Mouse (Mus musculus) heart, embryonic 15.5 days (tissue): ENCODE data around the gene Ryr2. TPM values are rescaled to one million over a fixed set of nuclear protein-coding genes. Genes with fewer than 3 reads are reported as not detected.
A peak's percentile ranks its signal among the peaks of the same experiment; 100 is the strongest.

Experiments used
- ATAC-seq: fragments of 200-750 bp; cut with Nextera tagmentation; replicated peaks from 2 replicates; pipeline ENCODE4 v1.8.0; 2017; ENCODE audit warnings: low read depth, moderate TSS enrichment; ENCODE audit not compliant: insufficient number of reproducible peaks, insufficient read depth, low FRiP score
- H3K27ac ChIP-seq: fragments of 300-500 bp; sonication (generic); 2 replicates; pipeline ENCODE4 v1.5.1; 2015; ENCODE audit warnings: mild to moderate bottlenecking, inconsistent platforms
- H3K27me3 ChIP-seq: fragments of 300-500 bp; sonication (generic); 2 replicates; pipeline ENCODE4 v1.6.1; 2015; ENCODE audit warnings: inconsistent platforms
- H3K36me3 ChIP-seq: fragments of 300-500 bp; sonication (generic); 2 replicates; pipeline ENCODE4 v1.6.1; 2015; ENCODE audit warnings: mild to moderate bottlenecking, inconsistent platforms
- H3K4me1 ChIP-seq: fragments of 300-500 bp; sonication (generic); replicated peaks from 2 replicates; pipeline ENCODE4 v1.6.1; 2015; ENCODE audit warnings: inconsistent platforms
- H3K4me2 ChIP-seq: fragments of 300-500 bp; sonication (generic); 2 replicates; pipeline ENCODE4 v1.6.1; 2015; ENCODE audit warnings: inconsistent platforms, mild to moderate bottlenecking, moderate library complexity
- H3K4me3 ChIP-seq: fragments of 300-500 bp; sonication (generic); 2 replicates; pipeline ENCODE4 v1.5.1; 2015; ENCODE audit warnings: mild to moderate bottlenecking, inconsistent platforms
- H3K9ac ChIP-seq: fragments of 300-500 bp; sonication (generic); 2 replicates; pipeline ENCODE4 v1.6.1; 2015; ENCODE audit warnings: mild to moderate bottlenecking, inconsistent platforms
- H3K9me3 ChIP-seq: fragments of 300-500 bp; sonication (generic); replicated peaks from 2 replicates; pipeline ENCODE4 v1.6.1; 2016; ENCODE audit warnings: inconsistent platforms
- WGBS: fragments of 180-500 bp; shearing (Covaris S2); methylation state at CpG from one replicate; pipeline ENCODE4 v1.1.7; 2015; ENCODE audit warnings: mixed read lengths; 5-methylcytosine and 5-hydroxymethylcytosine counted together
- polyA plus RNA-seq: library from polyadenylated mRNA; unstranded; fragments of >200 nt; fragmentation: Nextera tagmentation; extraction: Ambion mirVana; gene quantifications from 2 replicates; pipeline ENCODE4 v1.2.1, GENCODE M21; 2015

Gene Ryr2
- polyA plus RNA-seq, 1 experiment from 2014 or later, result 30.0 TPM

DNA sequence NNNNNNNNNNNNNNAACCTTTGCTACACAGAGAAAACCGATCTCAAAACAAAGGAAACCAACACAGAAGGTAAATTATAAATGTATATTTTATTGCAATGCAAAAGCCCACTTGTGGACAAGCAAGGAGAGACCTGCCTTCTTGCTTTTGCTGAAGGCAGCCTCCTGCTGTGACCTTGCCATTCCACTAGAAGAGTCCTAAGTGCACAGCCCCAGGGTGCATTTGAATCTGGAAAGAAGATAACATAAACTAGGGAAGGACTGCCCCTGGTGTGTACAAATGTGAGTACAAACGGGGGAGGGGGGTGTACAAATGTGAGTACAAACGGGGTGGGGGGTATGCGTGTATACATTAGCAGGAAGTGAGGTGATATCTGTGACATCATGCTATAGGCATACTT, 43.2 kb downstream of the Ryr2 start:
- peaks cover 70% of the 10 kb centered on the region for H3K4me1 ChIP-seq

DNA sequence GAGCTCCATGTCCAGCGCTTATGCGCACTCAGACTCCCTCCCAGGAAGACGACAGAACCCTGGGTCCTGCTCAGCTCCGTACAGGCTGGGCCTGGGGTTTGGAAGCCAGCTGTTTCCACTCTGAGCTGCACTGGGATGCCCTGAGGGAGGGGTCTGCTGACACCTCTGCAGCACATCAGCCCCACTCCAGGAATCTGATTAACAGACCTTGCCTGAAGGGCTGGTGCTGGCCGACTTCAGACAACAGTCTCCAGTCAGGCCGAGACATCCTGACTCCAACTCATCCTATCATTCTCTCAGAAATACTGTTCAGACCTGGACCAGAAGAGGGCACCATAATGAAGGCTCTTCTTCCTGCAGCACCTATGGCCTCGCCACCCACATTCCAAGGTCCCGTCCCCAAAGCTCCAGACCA, 49.4 kb downstream of the Ryr2 start:
- H3K4me3 ChIP-seq, result no peak overlapping the region
- H3K36me3 ChIP-seq, result no peaks in the 10 kb centered on the region
- H3K4me1 ChIP-seq, result peaks cover 56% of the 10 kb centered on the region
- ATAC-seq, result peak; percentile 28; the same call in 1 of the 2 replicates
- 33% methylated on average over 8 of the region's 8 CpGs for WGBS
- H3K27ac ChIP-seq, result peak overlapping the region; percentile 25
- H3K9me3 ChIP-seq, result no peaks in the 10 kb centered on the region
- H3K9ac ChIP-seq, result no peak overlapping the region; the same call in 1 of the 2 replicates
- H3K27me3 ChIP-seq, result no peaks in the 10 kb centered on the region
- H3K4me2 ChIP-seq, result 0 out of 2 replicates have a peak overlapping the region, but pooled peaks have one; percentile 5

More for the DNA sequence above, 43.2 kb downstream of the Ryr2 start:
- Histone ChIP-seq H3K27ac (no peak overlapping the region), H3K9ac (no peak overlapping the region), H3K4me3 (no peak overlapping the region), H3K9me3 (no peaks in the 10 kb centered on the region), H3K4me2 (no peak overlapping the region), H3K27me3 (no peaks in the 10 kb centered on the region), H3K36me3 (no peaks in the 10 kb centered on the region)
- ATAC-seq, result no peak
- WGBS, result 59% methylated on average over 4 of the region's 4 CpGs

DNA sequence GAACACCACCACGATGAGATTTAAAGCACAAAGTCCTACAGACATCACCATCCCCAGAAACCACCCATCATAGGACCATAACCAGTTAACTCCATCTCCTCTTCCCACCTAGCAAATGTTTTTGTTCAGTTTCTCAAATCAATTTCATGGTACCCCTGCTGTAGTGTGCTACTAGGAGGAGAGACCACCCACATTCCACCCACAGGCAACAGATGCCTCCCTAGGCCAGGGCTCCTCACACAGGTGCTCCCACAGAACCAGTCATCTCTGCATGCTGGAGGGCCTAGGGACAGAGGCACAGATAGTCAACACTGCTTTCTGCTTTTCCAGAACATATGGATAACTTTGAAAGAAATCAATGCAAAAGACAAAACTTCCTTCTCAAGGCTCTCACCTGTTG, 50.8 kb downstream of the Ryr2 start:
- WGBS, result 72% methylated on average over 1 of the region's 1 CpGs
- Histone ChIP-seq H3K27me3 (no peaks in the 10 kb centered on the region), H3K4me1 (peaks cover 43% of the 10 kb centered on the region)

DNA sequence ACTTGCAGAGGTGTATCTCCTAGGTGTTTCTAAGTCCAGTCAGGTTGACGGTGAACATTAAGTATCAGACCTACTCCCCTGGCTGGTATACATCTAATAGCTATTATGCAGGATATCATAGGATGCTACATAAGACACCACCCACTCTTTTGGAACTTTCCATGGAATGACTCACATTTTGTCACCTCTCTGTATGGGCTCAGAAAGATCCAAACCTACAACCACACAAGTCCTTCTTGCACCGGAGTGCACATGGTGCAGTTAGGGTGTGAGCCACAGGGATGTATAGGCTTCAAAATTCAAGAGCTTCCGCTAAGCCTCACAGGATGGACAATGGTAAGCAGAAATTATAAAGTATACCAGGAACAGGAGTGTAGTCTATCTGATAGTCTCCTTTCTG, 52.8 kb downstream of the Ryr2 start:
- H3K4me3 ChIP-seq, result no peak overlapping the region
- no peak for ATAC-seq
- H3K9ac ChIP-seq, result no peak overlapping the region
- no peaks in the 10 kb centered on the region for H3K36me3 ChIP-seq
- no peaks in the 10 kb centered on the region for H3K27me3 ChIP-seq
- 95% methylated on average over 3 of the region's 3 CpGs for WGBS
- no peaks in the 10 kb centered on the region for H3K9me3 ChIP-seq
- peaks cover 27% of the 10 kb centered on the region for H3K4me1 ChIP-seq
- no peak overlapping the region for H3K27ac ChIP-seq
- no peak overlapping the region for H3K4me2 ChIP-seq

More for the DNA sequence above, 50.8 kb downstream of the Ryr2 start:
- Histone ChIP-seq H3K9me3 (no peaks in the 10 kb centered on the region), H3K9ac (no peak overlapping the region), H3K36me3 (no peaks in the 10 kb centered on the region), H3K4me2 (no peak overlapping the region), H3K27ac (no peak overlapping the region), H3K4me3 (no peak overlapping the region)
- ATAC-seq, result no peak

DNA sequence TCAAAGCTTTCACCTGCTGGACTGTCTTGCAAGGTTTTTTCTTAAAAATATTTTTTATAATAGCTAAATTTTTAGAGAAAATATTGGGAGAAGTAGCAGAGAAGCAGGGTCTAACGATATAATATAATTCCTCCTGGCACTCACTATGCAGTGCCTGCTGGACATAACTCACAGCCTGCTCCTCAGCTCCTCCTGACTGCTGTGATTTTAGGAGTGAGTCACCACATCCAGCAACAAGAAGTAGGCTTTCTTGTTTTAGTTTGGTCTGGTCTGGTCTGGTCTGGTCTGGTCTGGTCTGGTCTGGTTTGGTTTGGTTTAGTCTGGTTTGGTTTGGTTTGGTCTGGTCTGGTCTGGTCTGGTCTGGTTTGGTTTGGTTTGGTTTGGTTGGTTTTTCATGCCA, 55.9 kb downstream of the Ryr2 start:
- H3K27ac ChIP-seq, result no peak overlapping the region
- peaks cover 13% of the 10 kb centered on the region for H3K4me1 ChIP-seq
- WGBS, result 66% methylated on average over 1 of the region's 1 CpGs
- H3K9me3 ChIP-seq, result no peaks in the 10 kb centered on the region
- H3K4me3 ChIP-seq, result no peak overlapping the region
- no peak overlapping the region for H3K9ac ChIP-seq
- no peak for ATAC-seq
- no peak overlapping the region for H3K4me2 ChIP-seq
- H3K27me3 ChIP-seq, result no peaks in the 10 kb centered on the region
- no peaks in the 10 kb centered on the region for H3K36me3 ChIP-seq

DNA sequence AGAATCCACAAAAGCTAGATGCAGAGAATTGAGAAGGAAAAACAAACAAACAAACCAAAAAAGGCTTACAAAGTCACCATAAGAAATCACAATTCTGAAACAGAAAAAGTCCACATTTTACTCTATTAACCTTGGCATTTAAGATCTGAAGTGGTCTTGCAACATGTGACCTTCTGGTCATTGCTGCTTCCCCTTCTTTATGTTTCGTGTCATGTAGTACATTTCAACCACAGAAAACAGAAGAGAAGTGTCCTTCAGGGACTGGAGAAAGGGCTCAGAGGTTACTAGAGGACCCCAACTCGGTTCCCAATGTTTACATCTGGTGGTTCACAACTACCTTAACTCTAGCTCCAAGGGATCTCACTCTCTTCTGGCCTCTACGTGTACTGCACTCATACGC, 59.7 kb downstream of the Ryr2 start:
- H3K4me2 ChIP-seq, result no peak overlapping the region
- no peak overlapping the region for H3K9ac ChIP-seq
- WGBS, result 78% methylated on average over 4 of the region's 4 CpGs
- H3K4me1 ChIP-seq, result peaks cover 23% of the 10 kb centered on the region
- no peak overlapping the region for H3K4me3 ChIP-seq
- no peaks in the 10 kb centered on the region for H3K27me3 ChIP-seq
- no peaks in the 10 kb centered on the region for H3K9me3 ChIP-seq
- H3K27ac ChIP-seq, result no peak overlapping the region
- no peaks in the 10 kb centered on the region for H3K36me3 ChIP-seq
- no peak for ATAC-seq

DNA sequence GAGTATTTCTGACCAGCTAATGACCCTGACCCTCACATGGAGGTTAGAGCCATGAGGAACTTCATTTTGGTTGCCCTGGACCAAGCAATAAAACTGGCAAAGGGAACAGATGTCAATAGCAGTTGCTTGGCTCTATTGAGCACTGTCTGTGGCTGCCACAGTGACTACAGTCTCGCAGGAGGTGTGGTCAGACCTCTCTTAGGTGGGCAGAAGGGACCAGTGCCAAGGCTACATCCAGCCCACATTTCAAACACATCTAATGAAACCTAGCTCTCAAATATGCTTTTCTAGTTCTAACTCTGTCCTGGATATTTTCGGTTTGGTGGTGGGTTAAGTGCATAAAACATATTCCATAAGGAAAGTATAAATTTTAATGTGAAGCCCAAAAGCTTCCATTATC, 62.0 kb downstream of the Ryr2 start:
- H3K27ac ChIP-seq, result no peak overlapping the region
- no peaks in the 10 kb centered on the region for H3K27me3 ChIP-seq
- no peak overlapping the region for H3K4me3 ChIP-seq
- H3K4me2 ChIP-seq, result no peak overlapping the region
- peaks cover 35% of the 10 kb centered on the region for H3K4me1 ChIP-seq
- no peak overlapping the region for H3K9ac ChIP-seq
- H3K9me3 ChIP-seq, result no peaks in the 10 kb centered on the region
- H3K36me3 ChIP-seq, result no peaks in the 10 kb centered on the region
- WGBS, result 77% methylated on average over 2 of the region's 2 CpGs
- ATAC-seq, result no peak

DNA sequence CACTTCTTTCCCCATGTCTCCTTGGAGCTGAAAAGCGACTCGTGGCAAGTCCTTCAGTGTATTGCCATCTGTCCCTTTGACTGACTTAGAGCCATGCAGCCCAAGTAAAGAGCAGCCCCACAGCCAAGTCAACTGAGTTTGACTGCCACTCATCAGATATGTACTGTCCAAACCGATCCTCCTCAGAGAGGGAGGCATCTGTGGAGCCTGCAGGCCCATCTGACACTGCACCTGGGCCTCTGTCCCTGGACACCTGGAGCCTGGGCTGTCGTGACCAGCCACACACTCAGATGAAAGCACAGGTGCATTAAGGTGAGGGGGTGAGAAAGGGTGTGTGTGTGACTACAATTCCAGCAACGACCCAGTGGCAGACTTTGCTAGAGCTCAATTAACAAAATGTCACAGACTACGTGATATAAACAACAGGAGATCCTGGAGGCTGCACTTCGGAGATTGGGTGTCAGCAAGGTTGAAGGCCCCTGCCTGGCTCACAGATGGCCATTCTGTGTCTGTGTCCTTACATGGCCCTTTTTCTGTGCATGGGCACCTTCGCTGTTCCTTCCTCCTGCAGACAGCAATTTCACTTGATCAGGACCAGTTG, 63.8 kb downstream of the Ryr2 start:
- no peak for ATAC-seq
- no peaks in the 10 kb centered on the region for H3K36me3 ChIP-seq
- H3K9ac ChIP-seq, result no peak overlapping the region
- H3K4me2 ChIP-seq, result no peak overlapping the region
- H3K9me3 ChIP-seq, result no peaks in the 10 kb centered on the region
- no peak overlapping the region for H3K27ac ChIP-seq
- H3K4me3 ChIP-seq, result no peak overlapping the region
- peaks cover 44% of the 10 kb centered on the region for H3K4me1 ChIP-seq
- WGBS, result 59% methylated on average over 8 of the region's 8 CpGs
- no peaks in the 10 kb centered on the region for H3K27me3 ChIP-seq

DNA sequence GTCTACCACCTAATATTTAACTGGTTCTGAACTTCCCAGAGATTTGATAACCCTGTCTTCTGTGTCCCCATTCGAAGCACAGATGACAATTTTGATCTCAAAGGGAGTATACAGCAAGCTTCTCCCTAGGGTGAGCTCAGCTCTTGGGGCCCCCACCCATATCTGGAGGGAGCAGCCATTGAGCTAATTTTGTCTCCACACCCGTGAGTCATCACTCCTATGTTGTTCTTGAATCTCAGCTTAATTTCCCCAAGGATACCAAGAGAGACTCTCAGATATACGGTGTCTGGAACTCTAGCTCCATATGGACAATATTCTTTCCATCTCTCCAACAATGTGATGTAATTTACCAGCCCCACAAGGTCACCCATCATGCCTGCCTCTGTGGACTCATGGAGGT, 66.8 kb downstream of the Ryr2 start:
- Histone ChIP-seq H3K9me3 (no peaks in the 10 kb centered on the region), H3K36me3 (no peaks in the 10 kb centered on the region), H3K9ac (no peak overlapping the region), H3K27me3 (no peaks in the 10 kb centered on the region), H3K4me2 (no peak overlapping the region), H3K4me3 (no peak overlapping the region), H3K4me1 (peaks cover 60% of the 10 kb centered on the region), H3K27ac (peak overlapping the region; percentile 45; the same call in 1 of the 2 replicates)
- ATAC-seq, result no peak
- 44% methylated on average over 3 of the region's 3 CpGs for WGBS

DNA sequence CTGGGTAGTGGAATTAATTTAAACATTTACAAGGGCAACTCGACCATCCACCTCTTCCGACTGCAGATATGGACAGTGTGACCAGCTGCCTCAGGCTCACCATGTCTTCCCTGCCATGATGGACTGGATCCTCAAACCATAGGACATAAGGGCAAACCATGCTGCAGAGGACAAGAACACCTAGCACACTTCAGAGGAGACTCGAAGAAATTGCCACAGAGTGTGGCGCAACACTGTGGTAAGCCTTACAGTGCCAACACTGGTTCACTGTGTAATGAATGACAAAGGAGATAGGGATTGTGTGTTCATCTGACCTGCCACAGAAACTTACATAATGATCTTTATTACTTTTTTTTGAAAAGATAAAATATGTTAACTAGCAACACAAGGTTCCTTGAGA, 68.1 kb downstream of the Ryr2 start:
- H3K9ac ChIP-seq, result no peak overlapping the region
- no peaks in the 10 kb centered on the region for H3K27me3 ChIP-seq
- no peak overlapping the region for H3K4me2 ChIP-seq
- 66% methylated on average over 4 of the region's 4 CpGs for WGBS
- peaks cover 59% of the 10 kb centered on the region for H3K4me1 ChIP-seq
- no peak for ATAC-seq
- H3K27ac ChIP-seq, result peak overlapping the region; percentile 88
- H3K9me3 ChIP-seq, result no peaks in the 10 kb centered on the region
- H3K36me3 ChIP-seq, result no peaks in the 10 kb centered on the region
- no peak overlapping the region for H3K4me3 ChIP-seq

DNA sequence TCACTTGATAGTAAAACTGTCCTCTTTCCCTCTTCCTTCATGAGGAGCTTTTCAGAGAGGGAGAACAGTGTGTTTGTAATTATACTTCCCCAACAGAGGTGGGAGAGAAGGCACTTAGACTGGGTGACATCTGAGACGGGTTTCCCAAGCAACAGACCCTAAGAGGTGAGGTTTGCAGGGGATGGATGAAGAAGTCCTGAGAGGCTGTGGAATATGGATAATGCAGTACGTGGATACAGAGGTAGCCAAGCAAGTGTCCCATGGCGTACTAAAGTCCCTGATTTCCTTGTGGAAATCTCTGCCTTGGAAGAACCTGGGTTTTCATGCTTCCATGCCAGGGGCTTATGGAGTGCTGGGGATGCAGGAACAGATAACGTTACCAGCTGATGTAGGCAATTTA, 69.5 kb downstream of the Ryr2 start:
- peaks cover 66% of the 10 kb centered on the region for H3K4me1 ChIP-seq
- H3K27me3 ChIP-seq, result no peaks in the 10 kb centered on the region
- 44% methylated on average over 4 of the region's 4 CpGs for WGBS
- H3K4me3 ChIP-seq, result no peak overlapping the region
- H3K36me3 ChIP-seq, result no peaks in the 10 kb centered on the region
- H3K4me2 ChIP-seq, result peak overlapping the region; percentile 14
- no peaks in the 10 kb centered on the region for H3K9me3 ChIP-seq
- H3K9ac ChIP-seq, result peak overlapping the region; percentile 7; the same call in 1 of the 2 replicates
- H3K27ac ChIP-seq, result peak overlapping the region; percentile 88
- ATAC-seq, result no peak

DNA sequence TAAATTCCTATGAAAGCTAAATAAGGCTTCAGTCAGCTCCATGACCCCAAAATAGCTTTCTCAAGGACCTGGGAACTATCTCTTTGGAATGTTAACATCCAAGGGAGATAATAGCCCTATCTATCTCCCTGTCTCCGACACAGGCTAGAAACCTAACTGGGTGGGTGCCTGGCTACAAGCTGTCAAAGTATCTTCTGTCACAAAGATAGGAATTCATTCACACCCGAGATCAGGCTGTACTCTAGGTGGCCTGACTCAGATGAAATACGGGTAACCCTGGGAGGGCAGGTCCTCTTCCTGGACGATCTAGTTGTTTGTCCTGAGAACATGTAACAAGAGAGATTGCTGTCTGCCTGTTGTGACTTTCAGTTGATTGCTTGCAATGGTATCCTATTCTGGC, 69.9 kb downstream of the Ryr2 start:
- H3K9ac ChIP-seq, result no peak overlapping the region
- WGBS, result 13% methylated on average over 4 of the region's 4 CpGs
- H3K36me3 ChIP-seq, result no peaks in the 10 kb centered on the region
- no peaks in the 10 kb centered on the region for H3K27me3 ChIP-seq
- peak overlapping the region; percentile 14 for H3K4me2 ChIP-seq
- H3K27ac ChIP-seq, result peak overlapping the region; percentile 88
- peaks cover 70% of the 10 kb centered on the region for H3K4me1 ChIP-seq
- ATAC-seq, result peak; percentile 40; the same call in 1 of the 2 replicates
- no peaks in the 10 kb centered on the region for H3K9me3 ChIP-seq
- no peak overlapping the region for H3K4me3 ChIP-seq
